Mouse (Mus musculus): ENCODE results near the gene Rhox2g. TPM values are rescaled to one million over a fixed set of nuclear protein-coding genes. Genes with fewer than 3 reads are reported as not detected.

Rhox2g gene
- polyA plus RNA-seq, 1 experiment from 2014 or later = not detected

Other genes with a start within 250 kb of the Rhox2g start
- not detected in 2 replicates for gene Rhox2b, start 231.4 kb downstream of the Rhox2g start, polyA plus RNA-seq (2015; fragmentation: Nextera tagmentation; extraction: Ambion mirVana)
- gene Rhox4b, start 211.0 kb downstream of the Rhox2g start, polyA plus RNA-seq (2015; fragmentation: Nextera tagmentation; extraction: Ambion mirVana) = not detected in 2 replicates
- not detected in 2 replicates for gene Rhox2c, start 189.8 kb downstream of the Rhox2g start, polyA plus RNA-seq (2015; fragmentation: Nextera tagmentation; extraction: Ambion mirVana)
- not detected in 2 replicates for gene Rhox3c, start 184.9 kb downstream of the Rhox2g start, polyA plus RNA-seq (2015; fragmentation: Nextera tagmentation; extraction: Ambion mirVana)
- gene Rhox4c, start 163.1 kb downstream of the Rhox2g start, polyA plus RNA-seq (2015; fragmentation: Nextera tagmentation; extraction: Ambion mirVana) = not detected in 2 replicates
- gene Rhox2d, start 150.0 kb downstream of the Rhox2g start, polyA plus RNA-seq (2015; fragmentation: Nextera tagmentation; extraction: Ambion mirVana) = not detected in 2 replicates
- not detected in 2 replicates for gene Rhox4d, start 129.1 kb downstream of the Rhox2g start, polyA plus RNA-seq (2015; fragmentation: Nextera tagmentation; extraction: Ambion mirVana)
- not detected in 2 replicates for gene Rhox2e, start 113.0 kb downstream of the Rhox2g start, polyA plus RNA-seq (2015; fragmentation: Nextera tagmentation; extraction: Ambion mirVana)
- gene Rhox3e, start 101.5 kb downstream of the Rhox2g start, polyA plus RNA-seq (2015; fragmentation: Nextera tagmentation; extraction: Ambion mirVana) = not detected in 2 replicates
- gene Rhox4e, start 86.1 kb downstream of the Rhox2g start, polyA plus RNA-seq (2015; fragmentation: Nextera tagmentation; extraction: Ambion mirVana) = not detected in 2 replicates
- gene Rhox2f, start 72.1 kb downstream of the Rhox2g start, polyA plus RNA-seq (2015; fragmentation: Nextera tagmentation; extraction: Ambion mirVana) = not detected in 2 replicates
- gene Rhox3f, start 62.5 kb downstream of the Rhox2g start, polyA plus RNA-seq (2015; fragmentation: Nextera tagmentation; extraction: Ambion mirVana) = not detected in 2 replicates
- gene Rhox4f, start 35.8 kb downstream of the Rhox2g start, polyA plus RNA-seq (2015; fragmentation: Nextera tagmentation; extraction: Ambion mirVana) = not detected in 2 replicates
- not detected in 2 replicates for gene Rhox3g, start 14.9 kb downstream of the Rhox2g start, polyA plus RNA-seq (2015; fragmentation: Nextera tagmentation; extraction: Ambion mirVana)
- not detected in 2 replicates for gene Rhox4g, start 7.9 kb upstream of the Rhox2g start, polyA plus RNA-seq (2015; fragmentation: Nextera tagmentation; extraction: Ambion mirVana)
- gene Rhox3h, start 25.3 kb upstream of the Rhox2g start, polyA plus RNA-seq (2015; fragmentation: Nextera tagmentation; extraction: Ambion mirVana) = not detected in 2 replicates
- not detected in 2 replicates for gene Rhox2h, start 29.8 kb upstream of the Rhox2g start, polyA plus RNA-seq (2015; fragmentation: Nextera tagmentation; extraction: Ambion mirVana)
- 0.90 and 1.6 TPM in 2 replicates for gene Rhox5, start 161.4 kb upstream of the Rhox2g start, polyA plus RNA-seq (2015; fragmentation: Nextera tagmentation; extraction: Ambion mirVana)
- not detected in 2 replicates for gene Rhox6, start 183.4 kb upstream of the Rhox2g start, polyA plus RNA-seq (2015; fragmentation: Nextera tagmentation; extraction: Ambion mirVana)
- gene Rhox7a, start 188.2 kb upstream of the Rhox2g start, polyA plus RNA-seq (2015; fragmentation: Nextera tagmentation; extraction: Ambion mirVana) = not detected in 2 replicates
- not detected in 2 replicates for gene Rhox8, start 235.5 kb upstream of the Rhox2g start, polyA plus RNA-seq (2015; fragmentation: Nextera tagmentation; extraction: Ambion mirVana)

Data from kidney, embryonic 16.5 days (tissue).